In the genomic region with DNA sequence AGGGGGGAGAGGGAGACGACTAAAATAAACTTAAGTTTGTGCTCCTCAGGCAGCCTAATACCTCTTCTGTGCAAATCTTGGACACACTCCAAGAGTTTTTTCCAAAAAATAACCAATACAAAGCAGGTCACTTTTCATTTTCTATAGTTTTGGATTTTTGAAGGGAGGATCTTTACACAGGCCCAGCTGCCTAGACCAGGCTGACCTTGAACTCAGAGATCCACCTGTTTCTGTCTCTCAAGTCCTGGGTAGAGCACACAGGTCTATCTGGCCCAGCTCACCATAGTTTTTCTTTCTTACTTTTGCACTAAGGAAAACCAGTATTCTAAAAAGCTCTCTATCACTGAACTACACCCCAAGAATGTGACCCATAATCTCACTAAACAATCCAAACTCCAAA, we compare ENCODE assay signal across 9 mouse cellular contexts. TPM values are rescaled to one million over a fixed set of nuclear protein-coding genes. Genes with fewer than 3 reads are reported as not detected.
DNase-seq lines count a peak whose midpoint lies in the region; ATAC-seq and TF ChIP-seq lines count a peak whose summit lies in the region.
"Had no signal": no experiment of that assay in that cellular context is flagged by ENCODE, and none has a peak within 500 bp of the region (broad histone marks: within the 10 kb centered on the region; RNA-seq: fewer than 3 reads in every experiment).

No protein-coding gene starts in this region.

- dilution Hi-C loops in CH12.LX (cut with MboI; ENCODE audit: extremely low pct_ligation_motif_present, extremely low pct_unique_long_range_greater_than_20kb, low sequenced_read_pairs): no loop called here

- peak overlapping the region; percentile 93 for H3K9ac ChIP-seq in CH12.LX (ENCODE audit: insufficient read depth, low read depth)
- no peak overlapping the region; the same call in 1 of the 2 replicates for H3K9ac ChIP-seq in forebrain, postnatal 0 days
- H3K9ac ChIP-seq in liver, embryonic 13.5 days: peak overlapping the region; percentile 88

- peaks cover 66% of the 10 kb centered on the region for H3K79me2 ChIP-seq in CH12.LX (replicated peaks; ENCODE audit: control insufficient read depth, extremely low read depth, insufficient read depth, poor library complexity, severe bottlenecking)

- no peaks in the 10 kb centered on the region for H3K9me3 ChIP-seq in CH12.LX (replicated peaks; ENCODE audit: low read length)
- no peaks in the 10 kb centered on the region for H3K9me3 ChIP-seq in forebrain, postnatal 0 days (ENCODE audit: low read length)
- no peaks in the 10 kb centered on the region for H3K9me3 ChIP-seq in liver, embryonic 13.5 days (replicated peaks)

- peak; percentile 71 for DNase-seq in heart, adult 11 months
- no peak for DNase-seq in heart, adult 8-10 months (ENCODE audit: low spot score)
- DNase-seq in CH12.LX (ENCODE audit: extremely low read depth): no peak
- no peak for DNase-seq in forebrain, postnatal 0 days
- no peak for DNase-seq in liver, embryonic 13.5 days
- no peak for DNase-seq in thymus, adult 18-20 months
- no peak for DNase-seq in cerebellum, adult 18-20 months
- no peak for DNase-seq in adrenal gland, adult 8-10 months
- DNase-seq: adrenal gland, postnatal 36 days had no signal

- in situ Hi-C loops in CH12.LX (cut with MboI; ENCODE audit: low pct_ligation_motif_present, low pct_unique_long_range_greater_than_20kb, low sequenced_read_pairs): no loop called here

- peaks cover 13 to 32% of the 10 kb centered on the region in 2 experiments for H3K36me3 ChIP-seq in CH12.LX (replicated peaks in 1 of 2; ENCODE audit: control insufficient read depth in 1 of 2, insufficient read depth in 1 of 2, low read length in 1 of 2)
- no peaks in the 10 kb centered on the region for H3K36me3 ChIP-seq in forebrain, postnatal 0 days (ENCODE audit: insufficient read depth)
- peaks cover 39% of the 10 kb centered on the region for H3K36me3 ChIP-seq in liver, embryonic 13.5 days

- ATAC-seq in forebrain, postnatal 0 days: no peak
- ATAC-seq in liver, embryonic 13.5 days (ENCODE audit: low read depth): no peak

- no peak overlapping the region for H3K27ac ChIP-seq in CH12.LX (ENCODE audit: insufficient read depth, low read depth)
- H3K27ac ChIP-seq in forebrain, postnatal 0 days (ENCODE audit: low read depth, low read length): no peak overlapping the region
- H3K27ac ChIP-seq in liver, embryonic 13.5 days: peak overlapping the region; percentile 94

- H3K4me2 ChIP-seq in CH12.LX (ENCODE audit: insufficient read depth, low read depth, poor library complexity, severe bottlenecking): peak overlapping the region; percentile 98
- H3K4me2 ChIP-seq in forebrain, postnatal 0 days (ENCODE audit: low read depth): peak overlapping the region; percentile 60; the same call in 1 of the 2 replicates
- peak overlapping the region; percentile 83 for H3K4me2 ChIP-seq in liver, embryonic 13.5 days

- no peak for TF ChIP-seq POLR2A in CH12.LX (IDR thresholded peaks at IDR 0.05; ENCODE audit: low read depth, low read length)

- H3K4me1 ChIP-seq in CH12.LX (ENCODE audit: control insufficient read depth in 1 of 2, insufficient read depth in 2 of 2): peaks cover 6 to 52% of the 10 kb centered on the region in 2 experiments
- peaks cover 15% of the 10 kb centered on the region for H3K4me1 ChIP-seq in forebrain, postnatal 0 days (ENCODE audit: insufficient read depth)
- H3K4me1 ChIP-seq in liver, embryonic 13.5 days (replicated peaks): peaks cover 66% of the 10 kb centered on the region

- no peak for TF ChIP-seq EP300 in CH12.LX (IDR thresholded peaks at IDR 0.05; ENCODE audit: low read length)

- no peaks in the 10 kb centered on the region for H3K27me3 ChIP-seq in CH12.LX (replicated peaks)
- no peaks in the 10 kb centered on the region for H3K27me3 ChIP-seq in forebrain, postnatal 0 days (ENCODE audit: insufficient read depth, low read length)
- no peaks in the 10 kb centered on the region for H3K27me3 ChIP-seq in liver, embryonic 13.5 days

- TF ChIP-seq RAD21 in CH12.LX (IDR thresholded peaks at IDR 0.05; ENCODE audit: low read depth, low read length): no peak

- WGBS in forebrain, postnatal 0 days: 31% methylated on average over 1 of the region's 1 CpGs
- 44% methylated on average over 1 of the region's 1 CpGs for WGBS in liver, embryonic 13.5 days (ENCODE audit: insufficient replicate concordance)

- TF ChIP-seq CTCF in CH12.LX (conservative IDR thresholded peaks at IDR 0.05 in 1 of 2, IDR thresholded peaks at IDR 0.05 in 1 of 2; ENCODE audit: low read depth in 2 of 2, low read length in 2 of 2): no peak
- TF ChIP-seq CTCF in forebrain, postnatal 0 days (IDR thresholded peaks at IDR 0.05; ENCODE audit: low read depth): no peak

- H3K4me3 ChIP-seq in CH12.LX (replicated peaks in 1 of 3; ENCODE audit: low read depth in 2 of 3, low read length in 2 of 3, poor library complexity in 1 of 3): peak overlapping the region; percentile 71 to 87 (median 85)
- H3K4me3 ChIP-seq in forebrain, postnatal 0 days (ENCODE audit: low read depth, low read length): no peak overlapping the region
- peak overlapping the region; percentile 79 for H3K4me3 ChIP-seq in liver, embryonic 13.5 days (replicated peaks)

TF ChIP-seq in CH12.LX, 34 proteins besides CTCF, POLR2A, EP300 and RAD21:
- TF ChIP-seq NELFE (IDR thresholded peaks at IDR 0.05; ENCODE audit: low read depth, low read length) (no peak), CHD1 (IDR thresholded peaks at IDR 0.05; ENCODE audit: low read depth, low read length) (no peak), RCOR1 (conservative IDR thresholded peaks at IDR 0.05; ENCODE audit: low read depth, low read length) (no peak), GABPA (IDR thresholded peaks at IDR 0.05; ENCODE audit: insufficient replicate concordance, low read depth, low read length) (no peak), E2F4 (IDR thresholded peaks at IDR 0.05; ENCODE audit: insufficient replicate concordance, low read depth, low read length) (no peak), KAT2A (IDR thresholded peaks at IDR 0.05; ENCODE audit: insufficient replicate concordance, low read length) (no peak), MXI1 (IDR thresholded peaks at IDR 0.05; ENCODE audit: low read depth, low read length) (no peak), UBTF (IDR thresholded peaks at IDR 0.05; ENCODE audit: low read depth, low read length) (no peak), ETS1 (conservative IDR thresholded peaks at IDR 0.05; ENCODE audit: low read depth, low read length) (no peak), MYC (IDR thresholded peaks at IDR 0.05; ENCODE audit: low read depth, low read length) (no peak), IRF4 (IDR thresholded peaks at IDR 0.05; ENCODE audit: low read depth, low read length) (no peak), ELF1 (IDR thresholded peaks at IDR 0.05; ENCODE audit: low read depth, low read length) (no peak)

RNA-seq across cellular contexts. Expression of a gene that starts 2.5 kb away (rescaled TPM):
- total RNA-seq in heart, adult 8-10 months (2022): 100 to 1,000 TPM; 112 to 128 (median 121) TPM
- total RNA-seq in CH12.LX (2012; rRNA removed): 140 and 168 TPM in 2 replicates
- 183 and 204 TPM in 2 replicates for total RNA-seq in CH12.LX (2014; rRNA removed)
- polyA plus RNA-seq in CH12.LX (2012; ENCODE audit: insufficient read length, low read depth): 327 and 334 TPM in 2 replicates
- 113 and 165 TPM in 2 replicates for total RNA-seq in forebrain, postnatal 0 days (2014; rRNA removed)
- polyA plus RNA-seq in forebrain, postnatal 0 days (2015; fragmentation: Nextera tagmentation; extraction: Ambion mirVana): 92.4 and 111 TPM in 2 replicates
- 98.1 and 121 TPM in 2 replicates for polyA plus RNA-seq in liver, embryonic 13.5 days (2015; fragmentation: Nextera tagmentation; extraction: Ambion mirVana)
- total RNA-seq in adrenal gland, adult 8-10 months (2022): 100 to 1,000 TPM; 203 to 250 (median 221) TPM

RNA-seq across cellular contexts. Expression of a gene that starts 36.7 kb away (rescaled TPM):
- total RNA-seq in heart, adult 8-10 months (2022): 1 to 10 TPM; 1.6 to 2.2 (median 2.1) TPM
- total RNA-seq in CH12.LX (2012; rRNA removed): 0.21 and 0.25 TPM in 2 replicates
- 0.35 and 0.36 TPM in 2 replicates for total RNA-seq in CH12.LX (2014; rRNA removed)
- polyA plus RNA-seq in CH12.LX (2012; ENCODE audit: insufficient read length, low read depth): 0.46 and 0.52 TPM in 2 replicates
- 1.0 and 2.1 TPM in 2 replicates for total RNA-seq in forebrain, postnatal 0 days (2014; rRNA removed)
- 1.4 and 1.7 TPM in 2 replicates for polyA plus RNA-seq in forebrain, postnatal 0 days (2015; fragmentation: Nextera tagmentation; extraction: Ambion mirVana)
- 0.82 and 1.3 TPM in 2 replicates for polyA plus RNA-seq in liver, embryonic 13.5 days (2015; fragmentation: Nextera tagmentation; extraction: Ambion mirVana)
- total RNA-seq in adrenal gland, adult 8-10 months (2022): 1 to 10 TPM; 2.7 to 5.0 (median 4.3) TPM

RNA-seq across cellular contexts. Expression of a gene that starts 52.5 kb away (rescaled TPM):
- total RNA-seq in heart, adult 8-10 months (2022): 10 to 100 TPM in 1 of 4 experiments, 1 to 10 TPM in 3; 7.3 to 12.4 (median 9.0) TPM
- total RNA-seq in CH12.LX (2012; rRNA removed): 3.5 and 4.3 TPM in 2 replicates
- total RNA-seq in CH12.LX (2014; rRNA removed): 0.97 and 1.3 TPM in 2 replicates
- 0.93 and 1.3 TPM in 2 replicates for polyA plus RNA-seq in CH12.LX (2012; ENCODE audit: insufficient read length, low read depth)
- total RNA-seq in forebrain, postnatal 0 days (2014; rRNA removed): 12.9 and 14.4 TPM in 2 replicates
- 10.6 and 12.6 TPM in 2 replicates for polyA plus RNA-seq in forebrain, postnatal 0 days (2015; fragmentation: Nextera tagmentation; extraction: Ambion mirVana)
- polyA plus RNA-seq in liver, embryonic 13.5 days (2015; fragmentation: Nextera tagmentation; extraction: Ambion mirVana): 11.8 and 13.3 TPM in 2 replicates
- total RNA-seq in adrenal gland, adult 8-10 months (2022): 10 to 100 TPM; 21.1 to 32.2 (median 27.0) TPM

RNA-seq across cellular contexts. Expression of a gene that starts 56.1 kb away (rescaled TPM):
- 100 to 1,000 TPM; 266 to 279 (median 267) TPM for total RNA-seq in heart, adult 8-10 months (2022)
- 17.9 and 20.8 TPM in 2 replicates for total RNA-seq in CH12.LX (2012; rRNA removed)
- 12.5 and 12.8 TPM in 2 replicates for total RNA-seq in CH12.LX (2014; rRNA removed)
- polyA plus RNA-seq in CH12.LX (2012; ENCODE audit: insufficient read length, low read depth): 62.2 and 72.2 TPM in 2 replicates
- 105 and 115 TPM in 2 replicates for total RNA-seq in forebrain, postnatal 0 days (2014; rRNA removed)
- polyA plus RNA-seq in forebrain, postnatal 0 days (2015; fragmentation: Nextera tagmentation; extraction: Ambion mirVana): 63.6 and 71.1 TPM in 2 replicates
- 6.6 and 7.3 TPM in 2 replicates for polyA plus RNA-seq in liver, embryonic 13.5 days (2015; fragmentation: Nextera tagmentation; extraction: Ambion mirVana)
- total RNA-seq in adrenal gland, adult 8-10 months (2022): 10 to 100 TPM; 55.4 to 81.7 (median 66.8) TPM
